Mouse (Mus musculus) embryonic facial prominence, embryonic 11.5 days (tissue): ENCODE measurements around the gene Sart3. TPM values are rescaled to one million over a fixed set of nuclear protein-coding genes. Genes with fewer than 3 reads are reported as not detected.
A peak's percentile ranks its signal among the peaks of the same experiment; 100 is the strongest.

Source experiments
- ATAC-seq: fragments of 200-750 bp; cut with Nextera tagmentation; replicated peaks from 2 replicates; pipeline ENCODE4 v1.8.0; 2017; ENCODE audit warnings: low read depth; ENCODE audit not compliant: insufficient number of reproducible peaks, low FRiP score, low TSS enrichment
- DNase-seq: peaks from one replicate; pipeline ENCODE4 v3.0.0-alpha.2; 2015; ENCODE audit warnings: low spot score
- H3K27ac ChIP-seq: fragments of 300-500 bp; sonication (generic); replicated peaks from 2 replicates; pipeline ENCODE4 v1.5.1; 2014; ENCODE audit warnings: mild to moderate bottlenecking, low read depth, low read length, control low read depth
- H3K27me3 ChIP-seq: fragments of 300-500 bp; sonication (generic); 2 replicates; pipeline ENCODE4 v1.6.1; 2014; ENCODE audit warnings: mild to moderate bottlenecking, low read length, moderate library complexity, mixed read lengths; ENCODE audit not compliant: control insufficient read depth, insufficient read depth
- H3K36me3 ChIP-seq: fragments of 300-500 bp; sonication (generic); replicated peaks from 2 replicates; pipeline ENCODE4 v1.6.1; 2014; ENCODE audit warnings: low read depth, mild to moderate bottlenecking, low read length, moderate library complexity, mixed read lengths; ENCODE audit not compliant: control insufficient read depth, insufficient read depth
- H3K4me1 ChIP-seq: fragments of 300-500 bp; sonication (generic); 2 replicates; pipeline ENCODE4 v1.6.1; 2014; ENCODE audit warnings: low read length, mixed read lengths; ENCODE audit not compliant: control insufficient read depth, insufficient read depth
- H3K4me2 ChIP-seq: fragments of 300-500 bp; sonication (generic); 2 replicates; pipeline ENCODE4 v1.6.1; 2014; ENCODE audit warnings: low read depth, mild to moderate bottlenecking, control low read depth, low read length, moderate library complexity
- H3K4me3 ChIP-seq: fragments of 300-500 bp; sonication (generic); 2 replicates; pipeline ENCODE4 v1.5.1; 2014; ENCODE audit warnings: low read depth, low read length, control low read depth
- H3K9ac ChIP-seq: fragments of 300-500 bp; sonication (generic); replicated peaks from 2 replicates; pipeline ENCODE4 v1.6.1; 2014; ENCODE audit warnings: mild to moderate bottlenecking, control low read depth, low read length
- H3K9me3 ChIP-seq: fragments of 300-500 bp; sonication (generic); replicated peaks from 2 replicates; pipeline ENCODE4 v1.6.1; 2016; ENCODE audit warnings: mild to moderate bottlenecking, low read length, inconsistent platforms, mixed read lengths; ENCODE audit not compliant: control insufficient read depth
- WGBS: fragments of 180-500 bp; shearing (Covaris S2); extraction: QIAGEN DNeasy Blood & Tissue Kit; methylation state at CpG from one replicate; pipeline ENCODE4 v1.1.7; 2014; 5-methylcytosine and 5-hydroxymethylcytosine counted together
- polyA plus RNA-seq: library from polyadenylated mRNA; unstranded; fragments of >200 nt; fragmentation: Nextera tagmentation; extraction: Ambion mirVana; gene quantifications from 2 replicates; pipeline ENCODE4 v1.2.1, GENCODE M21; 2014

The Sart3 gene
- polyA plus RNA-seq, 1 experiment from 2014 or later: 55.4 TPM

DNA sequence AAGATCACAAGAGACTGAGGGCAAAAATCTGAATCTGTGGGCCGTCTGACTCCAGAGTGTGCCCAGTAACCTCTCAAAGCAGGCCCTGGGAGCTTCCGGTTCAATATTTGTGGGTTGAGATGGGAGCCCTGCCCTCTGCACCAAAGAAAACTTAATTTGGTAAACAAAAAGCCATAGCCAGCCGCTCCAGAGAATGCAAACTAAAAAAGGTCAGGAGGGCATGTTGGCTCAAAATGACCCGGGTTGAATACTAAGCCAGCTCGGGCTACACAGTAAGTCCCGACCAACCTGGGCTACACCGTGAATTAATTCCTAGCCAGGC lies 37.3 kb downstream of the Sart3 start:
- WGBS: 31% methylated on average over 7 of the region's 7 CpGs
- peak overlapping the region; percentile 87 for H3K27ac ChIP-seq
- peak overlapping the region; percentile 65 for H3K4me3 ChIP-seq
- DNase-seq (no peak), ATAC-seq (no peak; the same call in 1 of the 2 replicates)
- peak overlapping the region; percentile 57 for H3K4me2 ChIP-seq
- H3K9ac ChIP-seq: peak overlapping the region; percentile 62
- H3K27me3 ChIP-seq: no peaks in the 10 kb centered on the region
- H3K36me3 ChIP-seq: peaks cover 3% of the 10 kb centered on the region; the same call in 1 of the 2 replicates
- no peaks in the 10 kb centered on the region for H3K9me3 ChIP-seq
- peaks cover 2% of the 10 kb centered on the region; the same call in 1 of the 2 replicates for H3K4me1 ChIP-seq

- H3K4me3 ChIP-seq: no peak overlapping the region
- no peak overlapping the region for H3K9ac ChIP-seq
- H3K27me3 ChIP-seq: no peaks in the 10 kb centered on the region
- H3K4me1 ChIP-seq: peaks cover 2% of the 10 kb centered on the region; the same call in 1 of the 2 replicates
- no peak overlapping the region for H3K27ac ChIP-seq
- peaks cover 3% of the 10 kb centered on the region; the same call in 1 of the 2 replicates for H3K36me3 ChIP-seq
- no peak overlapping the region for H3K4me2 ChIP-seq
- ATAC-seq (no peak), DNase-seq (no peak)
- no peaks in the 10 kb centered on the region for H3K9me3 ChIP-seq
- WGBS: 66% methylated on average over 5 of the region's 5 CpGs
Measured at GRCm38 (mm10) chr5:113734376-113734775, 37.9 kb downstream of the Sart3 start.

GRCm38 (mm10) chr5:113732182-113732581 lies 40.1 kb downstream of the Sart3 start:
- 23% methylated on average over 6 of the region's 6 CpGs for WGBS

DNA sequence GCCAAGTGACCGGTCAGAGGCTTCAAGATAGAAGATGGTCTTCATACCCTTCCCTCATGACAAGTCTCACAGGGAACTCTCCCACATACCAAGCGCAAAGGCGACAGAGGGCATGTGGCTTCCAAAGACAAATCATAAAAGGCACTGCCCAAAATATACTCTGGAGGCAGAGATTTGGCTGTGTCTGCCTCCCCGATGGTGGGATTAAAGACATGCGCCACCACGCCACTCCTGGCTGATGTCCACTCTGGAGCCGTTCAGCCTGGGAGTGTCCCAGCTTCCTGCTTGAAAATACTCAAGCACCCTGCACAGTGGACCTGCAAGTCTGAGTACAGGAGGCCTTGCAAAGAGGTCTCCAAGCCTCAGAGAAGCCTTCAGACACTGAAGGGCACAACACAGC lies 41.1 kb downstream of the Sart3 start:
- no peak for DNase-seq
- WGBS: 91% methylated on average over 7 of the region's 7 CpGs
- no peak overlapping the region for H3K9ac ChIP-seq
- H3K27ac ChIP-seq: no peak overlapping the region
- H3K4me3 ChIP-seq: no peak overlapping the region
- H3K4me2 ChIP-seq: no peak overlapping the region
- H3K36me3 ChIP-seq: no peaks in the 10 kb centered on the region
- H3K27me3 ChIP-seq: no peaks in the 10 kb centered on the region
- H3K9me3 ChIP-seq: no peaks in the 10 kb centered on the region
- ATAC-seq: no peak
- H3K4me1 ChIP-seq: no peaks in the 10 kb centered on the region; the same call in 1 of the 2 replicates

More at GRCm38 (mm10) chr5:113732182-113732581, 40.1 kb downstream of the Sart3 start:
- no peaks in the 10 kb centered on the region for H3K27me3 ChIP-seq
- H3K4me2 ChIP-seq: no peak overlapping the region
- no peaks in the 10 kb centered on the region for H3K9me3 ChIP-seq
- ATAC-seq (no peak), DNase-seq (peak; percentile 71)
- H3K27ac ChIP-seq: no peak overlapping the region
- H3K36me3 ChIP-seq: no peaks in the 10 kb centered on the region
- H3K9ac ChIP-seq: no peak overlapping the region
- H3K4me1 ChIP-seq: peaks cover 2% of the 10 kb centered on the region; the same call in 1 of the 2 replicates
- H3K4me3 ChIP-seq: no peak overlapping the region

GRCm38 (mm10) chr5:113730641-113731121 lies 41.6 kb downstream of the Sart3 start:
- Histone ChIP-seq H3K27me3 (no peaks in the 10 kb centered on the region), H3K9ac (no peak overlapping the region), H3K9me3 (no peaks in the 10 kb centered on the region), H3K4me2 (no peak overlapping the region), H3K4me1 (no peaks in the 10 kb centered on the region), H3K36me3 (no peaks in the 10 kb centered on the region), H3K27ac (no peak overlapping the region), H3K4me3 (no peak overlapping the region)
- DNase-seq: peak; percentile 24
- ATAC-seq: no peak
- WGBS: 67% methylated on average over 7 of the region's 7 CpGs

- WGBS: 82% methylated on average over 7 of the region's 7 CpGs
- H3K4me3 ChIP-seq: no peak overlapping the region
Measured at GRCm38 (mm10) chr5:113728691-113729090, 43.6 kb downstream of the Sart3 start.

DNA sequence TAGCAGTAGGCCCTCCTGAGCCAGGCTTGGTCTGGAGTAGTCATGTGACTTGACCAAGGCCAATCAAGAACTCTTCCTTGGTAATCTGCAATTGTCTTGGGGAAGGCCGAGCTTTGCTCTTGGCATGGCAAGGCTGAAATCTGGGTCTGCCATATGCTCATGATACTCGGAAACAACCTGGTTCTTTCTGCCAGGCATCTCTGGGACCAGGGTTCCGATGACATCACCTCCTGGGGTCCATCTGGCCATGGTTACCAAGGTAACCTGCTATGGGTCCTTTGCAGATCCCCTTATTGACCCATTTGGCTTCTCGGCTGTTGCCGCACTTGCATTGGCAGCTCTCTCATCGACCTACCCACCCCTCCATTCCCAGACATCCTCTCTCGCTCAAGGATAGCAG lies 44.3 kb downstream of the Sart3 start:
- H3K4me1 ChIP-seq: no peaks in the 10 kb centered on the region
- ATAC-seq (no peak), DNase-seq (no peak)
- H3K9me3 ChIP-seq: no peaks in the 10 kb centered on the region
- 56% methylated on average over 7 of the region's 7 CpGs for WGBS
- no peak overlapping the region for H3K9ac ChIP-seq
- no peak overlapping the region for H3K27ac ChIP-seq
- H3K36me3 ChIP-seq: no peaks in the 10 kb centered on the region
- H3K4me2 ChIP-seq: no peak overlapping the region
- H3K4me3 ChIP-seq: no peak overlapping the region
- no peaks in the 10 kb centered on the region for H3K27me3 ChIP-seq

More at GRCm38 (mm10) chr5:113728691-113729090, 43.6 kb downstream of the Sart3 start:
- Histone ChIP-seq H3K27ac (no peak overlapping the region), H3K4me1 (no peaks in the 10 kb centered on the region), H3K36me3 (no peaks in the 10 kb centered on the region), H3K27me3 (no peaks in the 10 kb centered on the region), H3K9me3 (no peaks in the 10 kb centered on the region), H3K4me2 (no peak overlapping the region), H3K9ac (no peak overlapping the region)
- no peak for DNase-seq
- no peak for ATAC-seq

- Histone ChIP-seq H3K4me2 (no peak overlapping the region), H3K9me3 (no peaks in the 10 kb centered on the region), H3K36me3 (no peaks in the 10 kb centered on the region), H3K9ac (no peak overlapping the region), H3K27ac (no peak overlapping the region), H3K4me1 (no peaks in the 10 kb centered on the region), H3K4me3 (no peak overlapping the region), H3K27me3 (no peaks in the 10 kb centered on the region)
- 71% methylated on average over 12 of the region's 12 CpGs for WGBS
- DNase-seq: no peak
- no peak for ATAC-seq
Measured at GRCm38 (mm10) chr5:113727238-113727637, 45.1 kb downstream of the Sart3 start.
